Mouse (Mus musculus) forebrain, embryonic 16.5 days (tissue): Measurements from ENCODE around the gene Cerkl. TPM values are rescaled to one million over a fixed set of nuclear protein-coding genes. Genes with fewer than 3 reads are reported as not detected.

Source experiments
- ATAC-seq: fragments of 200-750 bp; cut with Nextera tagmentation; 2 replicates; pipeline ENCODE4 v1.8.0; 2017; ENCODE audit warnings: mild to moderate bottlenecking, moderate library complexity
- H3K27ac ChIP-seq: fragments of 300-500 bp; sonication (generic); 2 replicates; pipeline ENCODE4 v1.5.1; 2014; ENCODE audit warnings: low read length, control low read depth
- H3K27me3 ChIP-seq: fragments of 300-500 bp; sonication (generic); replicated peaks from 2 replicates; pipeline ENCODE4 v1.6.1; 2014; ENCODE audit warnings: low read length; ENCODE audit not compliant: control insufficient read depth, insufficient read depth
- H3K36me3 ChIP-seq: fragments of 300-500 bp; sonication (generic); 2 replicates; pipeline ENCODE4 v1.6.1; 2014; ENCODE audit not compliant: control insufficient read depth, insufficient read depth
- H3K4me1 ChIP-seq: fragments of 300-500 bp; sonication (generic); replicated peaks from 2 replicates; pipeline ENCODE4 v1.6.1; 2014; ENCODE audit warnings: low read length; ENCODE audit not compliant: control insufficient read depth, insufficient read depth
- H3K4me2 ChIP-seq: fragments of 300-500 bp; sonication (generic); 2 replicates; pipeline ENCODE4 v1.6.1; 2014; ENCODE audit warnings: mild to moderate bottlenecking, low read length, control low read depth
- H3K4me3 ChIP-seq: fragments of 300-500 bp; sonication (generic); replicated peaks from 2 replicates; pipeline ENCODE4 v1.5.1; 2014; ENCODE audit warnings: mild to moderate bottlenecking, low read length, control low read depth
- H3K9ac ChIP-seq: fragments of 300-500 bp; sonication (generic); replicated peaks from 2 replicates; pipeline ENCODE4 v1.6.1; 2014; ENCODE audit warnings: low read depth, low read length, control low read depth
- H3K9me3 ChIP-seq: fragments of 300-500 bp; sonication (generic); 2 replicates; pipeline ENCODE4 v1.6.1; 2016; ENCODE audit warnings: low read length; ENCODE audit not compliant: control insufficient read depth
- WGBS: fragments of 180-500 bp; shearing (Covaris S2); extraction: QIAGEN DNeasy Blood & Tissue Kit; methylation state at CpG from one replicate; pipeline ENCODE4 v1.1.7; 2014; 5-methylcytosine and 5-hydroxymethylcytosine counted together
- polyA plus RNA-seq: library from polyadenylated mRNA; unstranded; fragments of >200 nt; fragmentation: Nextera tagmentation; extraction: Ambion mirVana; gene quantifications from 2 replicates; pipeline ENCODE4 v1.2.1, GENCODE M21; 2015

Gene Cerkl
- polyA plus RNA-seq, 1 experiment from 2014 or later = 1.5 TPM

- WGBS = 68% methylated on average over 4 of the region's 4 CpGs
- Histone ChIP-seq H3K27me3 (no peaks in the 10 kb centered on the region), H3K4me3 (no peak overlapping the region), H3K27ac (no peak overlapping the region), H3K4me1 (peaks cover 5% of the 10 kb centered on the region; the same call in 1 of the 2 replicates), H3K4me2 (no peak overlapping the region), H3K36me3 (no peaks in the 10 kb centered on the region), H3K9me3 (no peaks in the 10 kb centered on the region), H3K9ac (no peak overlapping the region)
- ATAC-seq = peak; percentile 33; the same call in 1 of the 2 replicates
Observed at GRCm38 (mm10) chr2:79352100-79352802, 104.3 kb downstream of the Cerkl start.

DNA sequence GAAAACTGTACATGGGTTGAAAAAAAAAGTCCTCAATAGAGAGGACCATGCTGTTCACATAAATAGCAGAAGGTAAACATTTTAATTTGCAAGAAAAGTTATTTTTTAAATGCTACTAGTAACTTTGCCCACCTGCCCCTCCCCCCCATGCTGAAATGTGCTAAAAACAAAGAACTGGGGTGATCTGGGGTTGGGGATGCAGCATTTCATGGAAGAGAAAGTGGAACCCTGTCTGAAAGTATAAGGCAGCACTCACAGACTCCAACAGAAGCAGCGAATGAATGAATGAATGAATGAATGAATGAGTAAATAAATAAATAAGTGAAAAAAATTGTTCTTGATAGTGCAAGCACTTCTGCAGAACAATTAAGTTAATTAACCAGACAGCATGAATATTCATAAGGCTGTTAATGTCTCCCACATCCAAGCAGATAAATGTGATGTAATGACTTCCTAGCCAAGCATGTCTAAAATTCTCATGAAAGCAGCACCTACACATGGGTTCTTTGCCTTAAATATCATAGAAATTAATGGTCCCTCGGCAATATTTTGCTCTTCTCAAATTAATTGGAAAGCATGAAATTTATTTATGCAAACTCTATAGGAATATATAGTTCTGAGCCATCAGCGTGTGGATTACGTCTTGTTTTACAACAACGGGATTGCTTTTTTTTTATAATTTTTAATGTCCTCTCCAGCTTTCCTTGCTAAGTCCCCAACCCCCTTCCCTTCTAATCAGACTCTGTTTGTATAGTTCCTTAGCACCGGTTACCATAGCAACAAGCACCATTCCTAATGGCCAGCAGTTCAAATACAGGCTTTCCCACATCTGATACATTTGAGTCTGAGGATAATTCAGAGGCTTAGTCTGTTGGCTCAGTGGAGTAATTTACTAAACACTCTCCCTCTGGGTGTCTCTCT lies 105.1 kb downstream of the Cerkl start:
- Histone ChIP-seq H3K36me3 (no peaks in the 10 kb centered on the region), H3K4me2 (no peak overlapping the region), H3K4me1 (peaks cover 5% of the 10 kb centered on the region; the same call in 1 of the 2 replicates), H3K9ac (no peak overlapping the region), H3K27ac (no peak overlapping the region), H3K27me3 (no peaks in the 10 kb centered on the region), H3K9me3 (no peaks in the 10 kb centered on the region), H3K4me3 (no peak overlapping the region)
- 33% methylated on average over 6 of the region's 6 CpGs for WGBS
- peak; percentile 67 for ATAC-seq

DNA sequence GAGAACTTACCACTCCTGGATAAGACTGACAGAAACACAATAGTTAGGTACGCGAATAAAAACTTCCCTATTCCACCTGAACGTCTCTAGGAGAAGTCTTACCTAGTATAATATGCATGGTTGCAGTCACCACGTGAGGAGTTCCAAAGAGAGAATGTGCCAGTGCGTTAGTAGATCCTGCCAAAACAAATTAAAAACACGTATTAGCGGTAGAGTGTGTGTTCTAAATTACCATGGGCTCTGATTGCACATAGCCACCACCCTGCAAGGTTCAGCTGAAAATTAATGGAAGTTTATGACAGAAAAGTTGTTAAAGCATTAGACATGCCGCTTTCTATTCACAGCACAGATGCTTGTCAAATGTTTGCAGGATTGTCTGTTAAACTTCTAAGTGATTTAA lies 113.5 kb downstream of the Cerkl start:
- no peak overlapping the region for H3K4me2 ChIP-seq
- H3K4me3 ChIP-seq = no peak overlapping the region
- no peaks in the 10 kb centered on the region for H3K36me3 ChIP-seq
- H3K27me3 ChIP-seq = no peaks in the 10 kb centered on the region
- no peak overlapping the region for H3K9ac ChIP-seq
- no peaks in the 10 kb centered on the region for H3K9me3 ChIP-seq
- no peaks in the 10 kb centered on the region for H3K4me1 ChIP-seq
- no peak overlapping the region for H3K27ac ChIP-seq
- peak; percentile 59 for ATAC-seq
- WGBS = 63% methylated on average over 8 of the region's 8 CpGs

GRCm38 (mm10) chr2:79339003-79339402 lies 117.6 kb downstream of the Cerkl start:
- H3K36me3 ChIP-seq = no peaks in the 10 kb centered on the region
- 57% methylated on average over 1 of the region's 1 CpGs for WGBS
- H3K27ac ChIP-seq = no peak overlapping the region
- no peak overlapping the region for H3K4me3 ChIP-seq
- no peaks in the 10 kb centered on the region for H3K27me3 ChIP-seq
- no peak overlapping the region for H3K4me2 ChIP-seq
- no peaks in the 10 kb centered on the region for H3K9me3 ChIP-seq
- ATAC-seq = no peak
- H3K4me1 ChIP-seq = no peaks in the 10 kb centered on the region
- no peak overlapping the region for H3K9ac ChIP-seq

DNA sequence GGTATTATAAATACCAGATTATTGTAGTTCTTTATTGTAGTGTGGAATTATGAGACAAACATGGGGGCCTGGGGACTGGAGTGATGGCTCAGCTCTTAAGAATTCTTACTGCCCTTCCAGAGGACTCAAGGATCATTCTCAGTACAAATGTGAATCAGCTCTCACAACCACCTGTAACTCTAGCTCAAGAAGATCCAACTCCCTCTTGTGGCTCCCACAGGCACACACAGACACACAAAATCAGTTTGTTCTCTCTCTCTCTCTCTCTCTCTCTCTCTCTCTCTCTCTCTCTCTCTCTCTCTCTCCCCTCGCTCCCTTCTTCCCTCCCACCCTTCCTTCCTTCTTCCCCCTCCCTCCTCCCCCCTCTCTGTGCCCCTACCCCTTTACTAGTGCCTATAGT lies 120.4 kb downstream of the Cerkl start:
- no peak for ATAC-seq
- Histone ChIP-seq H3K4me2 (no peak overlapping the region), H3K27ac (no peak overlapping the region), H3K27me3 (no peaks in the 10 kb centered on the region), H3K9me3 (no peaks in the 10 kb centered on the region), H3K4me3 (no peak overlapping the region), H3K4me1 (no peaks in the 10 kb centered on the region), H3K36me3 (no peaks in the 10 kb centered on the region), H3K9ac (no peak overlapping the region)
- WGBS = 77% methylated on average over 1 of the region's 1 CpGs

- H3K27me3 ChIP-seq = no peaks in the 10 kb centered on the region
- no peak overlapping the region for H3K27ac ChIP-seq
- H3K4me1 ChIP-seq = no peaks in the 10 kb centered on the region
- H3K4me2 ChIP-seq = no peak overlapping the region
- ATAC-seq = no peak
- H3K9me3 ChIP-seq = no peaks in the 10 kb centered on the region
- no peak overlapping the region for H3K9ac ChIP-seq
- no peak overlapping the region for H3K4me3 ChIP-seq
- H3K36me3 ChIP-seq = no peaks in the 10 kb centered on the region
Observed at GRCm38 (mm10) chr2:79334661-79335060, 121.9 kb downstream of the Cerkl start.

GRCm38 (mm10) chr2:79328079-79328478 lies 128.5 kb downstream of the Cerkl start:
- H3K36me3 ChIP-seq = no peaks in the 10 kb centered on the region
- no peaks in the 10 kb centered on the region for H3K27me3 ChIP-seq
- WGBS = 44% methylated on average over 2 of the region's 2 CpGs
- H3K4me1 ChIP-seq = 0 out of 2 replicates have a peak, but pooled peaks cover 2% of the 10 kb centered on the region
- H3K4me2 ChIP-seq = no peak overlapping the region
- H3K4me3 ChIP-seq = no peak overlapping the region
- no peak for ATAC-seq
- no peak overlapping the region for H3K9ac ChIP-seq
- H3K9me3 ChIP-seq = no peaks in the 10 kb centered on the region
- H3K27ac ChIP-seq = no peak overlapping the region

- H3K27me3 ChIP-seq = no peaks in the 10 kb centered on the region
- H3K4me1 ChIP-seq = peaks cover 7% of the 10 kb centered on the region
- H3K4me3 ChIP-seq = no peak overlapping the region
- no peak overlapping the region for H3K9ac ChIP-seq
- H3K36me3 ChIP-seq = no peaks in the 10 kb centered on the region
- 68% methylated on average over 9 of the region's 9 CpGs for WGBS
- 0 out of 2 replicates have a peak, but pooled peaks have one; percentile 36 for ATAC-seq
- H3K27ac ChIP-seq = no peak overlapping the region
- H3K9me3 ChIP-seq = no peaks in the 10 kb centered on the region
- no peak overlapping the region for H3K4me2 ChIP-seq
Observed at GRCm38 (mm10) chr2:79316182-79316880, 140.3 kb downstream of the Cerkl start.

- Histone ChIP-seq H3K27ac (no peak overlapping the region), H3K36me3 (no peaks in the 10 kb centered on the region), H3K9me3 (no peaks in the 10 kb centered on the region), H3K9ac (no peak overlapping the region), H3K4me3 (no peak overlapping the region), H3K4me2 (no peak overlapping the region), H3K27me3 (no peaks in the 10 kb centered on the region), H3K4me1 (peaks cover 7% of the 10 kb centered on the region)
- WGBS = 49% methylated on average over 4 of the region's 4 CpGs
- ATAC-seq = peak; percentile 54; the same call in 1 of the 2 replicates
Observed at GRCm38 (mm10) chr2:79315108-79315507, 141.5 kb downstream of the Cerkl start.
